16 mouse cellular contexts compared by ENCODE assay signal in genomic region chr3:151329801-151330200, GRCm38 (mm10).
"Had no signal": no experiment of that assay in that cellular context is flagged by ENCODE, and none has a peak within 500 bp of the region (broad histone marks: within the 10 kb centered on the region; RNA-seq: fewer than 3 reads in every experiment).

No protein-coding gene starts in this region.

- H3K4me3 ChIP-seq: limb, embryonic 15.5 days; liver, embryonic 12.5 days; midbrain, embryonic 10.5 days; myocyte; neural tube, embryonic 15.5 days had no signal

- ATAC-seq: liver, embryonic 12.5 days had no signal

- H3K27ac ChIP-seq: limb, embryonic 15.5 days; liver, embryonic 12.5 days; midbrain, embryonic 10.5 days; neural tube, embryonic 15.5 days; stomach, postnatal 0 days had no signal

- H3K27me3 ChIP-seq: limb, embryonic 15.5 days; liver, embryonic 12.5 days; neural tube, embryonic 15.5 days had no signal

- H3K36me3 ChIP-seq: limb, embryonic 15.5 days; liver, embryonic 12.5 days; midbrain, embryonic 10.5 days; neural tube, embryonic 15.5 days had no signal

- DNase-seq: kidney, postnatal 14 days; layer of hippocampus, adult 9-11 months; layer of hippocampus, postnatal 36 days; lung, embryonic 14.5 days; lung, postnatal 10 days; lung, postnatal 4 days; midbrain, embryonic 14.5 days; right cerebral cortex, adult 18-20 months; right cerebral cortex, postnatal 25 days; thymus, postnatal 4 days had no signal

- H3K9ac ChIP-seq: limb, embryonic 15.5 days; liver, embryonic 12.5 days; lung, embryonic 14.5 days; neural tube, embryonic 15.5 days had no signal

- H3K9me3 ChIP-seq: limb, embryonic 15.5 days; liver, embryonic 12.5 days; midbrain, embryonic 10.5 days; neural tube, embryonic 15.5 days had no signal

- H3K4me2 ChIP-seq: limb, embryonic 15.5 days; liver, embryonic 12.5 days; lung, embryonic 14.5 days; neural tube, embryonic 15.5 days had no signal

- H3K4me1 ChIP-seq: liver, embryonic 12.5 days had no signal
